Mouse (Mus musculus) bone marrow, adult 2 months (tissue): ENCODE measurements around the gene Olfr678.
"Not testable (repeated sequence)": the region's sequence is repeated elsewhere in the genome, so short reads cannot be mapped to it uniquely, and the experiment has no call there.

Experiments used
- CTCF ChIP-seq: fragments of 200-500 bp; IDR thresholded peaks from 2 replicates; pipeline ENCODE4 v1.5.1; 2011; ENCODE audit warnings: low read length, control low read depth; ENCODE audit not compliant: control insufficient read depth, insufficient read depth
- POLR2A ChIP-seq: fragments of 200-500 bp; IDR thresholded peaks from 2 replicates; pipeline ENCODE4 v1.6.1; 2011; ENCODE audit warnings: low read depth, mild to moderate bottlenecking, control low read depth, low read length, borderline replicate concordance; ENCODE audit not compliant: control insufficient read depth

DNA sequence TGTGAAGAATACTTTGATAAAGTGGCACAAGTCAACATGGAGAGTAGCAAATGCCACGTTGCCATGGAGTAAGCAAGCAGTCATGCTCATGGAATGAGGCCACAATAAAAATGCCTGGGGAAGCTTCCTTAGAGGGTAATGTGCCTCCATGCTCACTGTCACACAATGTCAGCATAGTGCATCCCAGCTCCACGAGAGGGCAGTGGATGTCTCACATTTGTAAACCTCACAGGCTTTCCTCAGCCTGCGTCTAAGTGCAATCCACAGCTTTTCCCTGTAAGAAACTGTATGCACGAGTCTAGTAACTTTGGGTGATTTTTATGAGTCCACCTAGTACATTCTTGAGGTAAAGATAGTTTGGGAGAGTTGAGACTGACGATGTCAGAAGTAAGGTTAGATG lies 30.4 kb upstream of the Olfr678 start:
- TF ChIP-seq CTCF, POLR2A: not testable (repeated sequence)
